Mouse (Mus musculus) liver, postnatal 0 days (tissue): ENCODE results near the gene U2surp.
"Not testable (repeated sequence)": the region's sequence is repeated elsewhere in the genome, so short reads cannot be mapped to it uniquely, and the experiment has no call there.

Experiments
- CTCF ChIP-seq: sonication (generic); IDR thresholded peaks from 2 replicates; pipeline ENCODE4 v1.5.1; 2016; ENCODE audit warnings: antibody characterized with exemption, low read depth
- EP300 ChIP-seq: IDR thresholded peaks from 2 replicates; pipeline ENCODE4 v1.6.1; 2016; ENCODE audit warnings: antibody characterized with exemption, low read depth, mild to moderate bottlenecking

- TF ChIP-seq EP300, CTCF: not testable (repeated sequence)
Measured at GRCm38 (mm10) chr9:95469011-95469576, 42.7 kb downstream of the U2surp start.
